Mouse (Mus musculus) intestine, embryonic 16.5 days (tissue): ENCODE data around the gene Slc27a4. TPM values are rescaled to one million over a fixed set of nuclear protein-coding genes. Genes with fewer than 3 reads are reported as not detected.

Experiments used
- ATAC-seq: fragments of 200-750 bp; cut with Nextera tagmentation; 2 replicates; pipeline ENCODE4 v1.8.0; 2017; ENCODE audit warnings: moderate TSS enrichment, moderate library complexity
- H3K27ac ChIP-seq: fragments of 300-500 bp; sonication (generic); 2 replicates; pipeline ENCODE4 v1.5.1; 2014; ENCODE audit warnings: mild to moderate bottlenecking, low read length
- H3K27me3 ChIP-seq: fragments of 300-500 bp; sonication (generic); replicated peaks from 2 replicates; pipeline ENCODE4 v1.6.1; 2014; ENCODE audit warnings: low read length, control low read depth, mixed read lengths; ENCODE audit not compliant: control insufficient read depth, insufficient read depth
- H3K36me3 ChIP-seq: fragments of 300-500 bp; sonication (generic); 2 replicates; pipeline ENCODE4 v1.6.1; 2014; ENCODE audit warnings: low read length, control low read depth; ENCODE audit not compliant: control insufficient read depth, insufficient read depth
- H3K4me1 ChIP-seq: fragments of 300-500 bp; sonication (generic); 2 replicates; pipeline ENCODE4 v1.6.1; 2014; ENCODE audit warnings: low read length, control low read depth, mixed read lengths; ENCODE audit not compliant: control insufficient read depth, insufficient read depth
- H3K4me2 ChIP-seq: fragments of 300-500 bp; sonication (generic); 2 replicates; pipeline ENCODE4 v1.6.1; 2014; ENCODE audit warnings: low read depth, low read length, control low read depth
- H3K4me3 ChIP-seq: fragments of 300-500 bp; sonication (generic); 2 replicates; pipeline ENCODE4 v1.5.1; 2014; ENCODE audit warnings: mild to moderate bottlenecking, low read length
- H3K9ac ChIP-seq: fragments of 300-500 bp; sonication (generic); 2 replicates; pipeline ENCODE4 v1.6.1; 2014; ENCODE audit warnings: low read depth, low read length
- H3K9me3 ChIP-seq: fragments of 300-500 bp; sonication (generic); 2 replicates; pipeline ENCODE4 v1.6.1; 2016; ENCODE audit warnings: low read length, control low read depth; ENCODE audit not compliant: control insufficient read depth
- WGBS: fragments of 180-500 bp; shearing (Covaris S2); extraction: QIAGEN DNeasy Blood & Tissue Kit; methylation state at CpG from one replicate; pipeline ENCODE4 v1.1.7; 2014; 5-methylcytosine and 5-hydroxymethylcytosine counted together
- polyA plus RNA-seq: library from polyadenylated mRNA; unstranded; fragments of >200 nt; fragmentation: Nextera tagmentation; extraction: Ambion mirVana; gene quantifications from 2 replicates; pipeline ENCODE4 v1.2.1, GENCODE M21; 2015

The Slc27a4 gene
- polyA plus RNA-seq, 1 experiment from 2014 or later: 43.0 TPM

GRCm38 (mm10) chr2:29819363-29819762 lies 16.9 kb downstream of the Slc27a4 start:
- no peak for ATAC-seq
- Histone ChIP-seq H3K27ac (peak overlapping the region; percentile 98), H3K9ac (peak overlapping the region; percentile 73; the same call in 1 of the 2 replicates), H3K4me2 (peak overlapping the region; percentile 60), H3K4me3 (no peak overlapping the region), H3K9me3 (no peaks in the 10 kb centered on the region), H3K4me1 (peaks cover 13% of the 10 kb centered on the region), H3K27me3 (no peaks in the 10 kb centered on the region), H3K36me3 (no peaks in the 10 kb centered on the region)
- 15% methylated on average over 2 of the region's 2 CpGs for WGBS

- no peaks in the 10 kb centered on the region for H3K27me3 ChIP-seq
- H3K4me2 ChIP-seq: peak within 1 kb of the TSS; percentile 60
- H3K4me1 ChIP-seq: peaks cover 13% of the 10 kb centered on the region
- peak within 1 kb of the TSS; percentile 98 for H3K27ac ChIP-seq
- under 1% methylated on average over 35 of the region's 35 CpGs for WGBS
- peak; percentile 87 for ATAC-seq
- H3K36me3 ChIP-seq: no peaks in the 10 kb centered on the region
- H3K9ac ChIP-seq: peak within 1 kb of the TSS; percentile 73
- H3K4me3 ChIP-seq: peak within 1 kb of the TSS; percentile 57
- no peaks in the 10 kb centered on the region for H3K9me3 ChIP-seq
Observed at GRCm38 (mm10) chr2:29820025-29820817, 17.8 kb downstream of the Slc27a4 start, which contains the start of gene Urm1. Urm1 (plus strand) TSS chr2:29820075.

DNA sequence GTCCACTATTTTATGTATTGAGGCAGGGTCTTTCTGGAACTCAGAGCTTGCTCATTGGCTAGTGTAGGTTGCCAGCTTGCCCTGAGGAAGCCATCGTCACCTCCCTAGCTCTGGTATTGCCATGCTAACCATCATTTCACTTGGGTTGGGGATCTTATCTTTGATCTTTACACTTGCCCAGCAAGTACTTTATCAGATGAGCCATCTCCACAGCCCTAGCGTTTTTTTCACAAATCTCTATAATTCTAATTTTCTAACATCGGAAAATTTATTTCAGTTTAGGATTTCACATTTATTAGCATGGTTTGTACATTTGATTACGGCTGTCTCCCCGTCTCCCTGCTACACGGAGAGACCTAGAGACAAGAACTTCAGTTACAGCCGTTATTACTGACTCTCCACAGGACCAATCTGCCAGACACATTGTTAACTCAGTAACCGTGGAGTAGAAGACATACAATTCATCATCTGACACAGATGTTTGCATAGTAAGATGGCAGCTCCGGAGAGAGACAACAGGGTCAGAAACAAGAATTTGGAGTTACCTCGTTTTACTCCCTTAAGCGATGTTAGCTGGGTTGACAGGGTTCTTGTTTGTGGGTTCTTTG lies 24.0 kb downstream of the Slc27a4 start:
- Histone ChIP-seq H3K36me3 (no peaks in the 10 kb centered on the region; the same call in 1 of the 2 replicates), H3K9ac (peak overlapping the region; percentile 77), H3K4me1 (peaks cover 3% of the 10 kb centered on the region; the same call in 1 of the 2 replicates), H3K4me2 (peak overlapping the region; percentile 57), H3K27me3 (no peaks in the 10 kb centered on the region), H3K4me3 (peak overlapping the region; percentile 79), H3K9me3 (no peaks in the 10 kb centered on the region), H3K27ac (peak overlapping the region; percentile 97)
- ATAC-seq: peak; percentile 17; the same call in 1 of the 2 replicates
- WGBS: 8% methylated on average over 11 of the region's 11 CpGs

- Histone ChIP-seq H3K4me2 (peak overlapping the region; percentile 73), H3K36me3 (no peaks in the 10 kb centered on the region; the same call in 1 of the 2 replicates), H3K4me1 (peaks cover 3% of the 10 kb centered on the region; the same call in 1 of the 2 replicates), H3K9ac (peak overlapping the region; percentile 84), H3K4me3 (peak overlapping the region; percentile 79), H3K27me3 (no peaks in the 10 kb centered on the region), H3K27ac (peak overlapping the region; percentile 97), H3K9me3 (no peaks in the 10 kb centered on the region)
- peak; percentile 99 for ATAC-seq
- under 1% methylated on average over 48 of the region's 48 CpGs for WGBS
Observed at GRCm38 (mm10) chr2:29826926-29827708, 24.7 kb downstream of the Slc27a4 start.

- Histone ChIP-seq H3K4me1 (peaks cover 3% of the 10 kb centered on the region; the same call in 1 of the 2 replicates), H3K27me3 (no peaks in the 10 kb centered on the region), H3K4me2 (peak overlapping the region; percentile 73), H3K27ac (peak overlapping the region; percentile 55; the same call in 1 of the 2 replicates), H3K4me3 (peak overlapping the region; percentile 79), H3K9ac (peak overlapping the region; percentile 84), H3K36me3 (no peaks in the 10 kb centered on the region; the same call in 1 of the 2 replicates), H3K9me3 (no peaks in the 10 kb centered on the region)
- 3% methylated on average over 12 of the region's 12 CpGs for WGBS
- no peak for ATAC-seq
Observed at GRCm38 (mm10) chr2:29827709-29828024, 25.2 kb downstream of the Slc27a4 start.

DNA sequence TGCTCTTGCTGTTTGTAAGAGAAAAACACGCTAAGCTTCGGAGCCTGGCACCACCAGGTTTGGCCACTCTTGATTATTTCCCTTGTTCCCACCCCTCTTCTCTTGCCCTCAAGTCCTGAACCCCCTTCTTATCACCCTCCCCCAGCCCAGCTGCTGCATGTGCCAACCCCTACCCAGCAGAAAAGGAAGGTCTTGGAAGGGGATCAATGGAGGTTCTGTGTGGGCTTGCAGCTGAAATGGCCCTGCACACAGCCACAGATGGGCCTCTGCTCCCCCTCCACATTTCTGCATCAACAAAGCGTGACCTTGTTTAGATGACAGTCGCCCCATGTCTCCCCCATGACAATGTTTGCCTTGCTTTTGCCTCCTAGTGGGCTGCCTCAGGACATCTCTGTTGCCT lies 28.7 kb downstream of the Slc27a4 start:
- H3K9ac ChIP-seq: no peak overlapping the region
- no peak overlapping the region for H3K27ac ChIP-seq
- 83% methylated on average over 4 of the region's 4 CpGs for WGBS
- H3K4me1 ChIP-seq: peaks cover 2% of the 10 kb centered on the region; the same call in 1 of the 2 replicates
- no peak for ATAC-seq
- H3K4me2 ChIP-seq: no peak overlapping the region
- no peaks in the 10 kb centered on the region for H3K27me3 ChIP-seq
- H3K36me3 ChIP-seq: peaks cover 6% of the 10 kb centered on the region; the same call in 1 of the 2 replicates
- no peaks in the 10 kb centered on the region for H3K9me3 ChIP-seq
- H3K4me3 ChIP-seq: no peak overlapping the region

DNA sequence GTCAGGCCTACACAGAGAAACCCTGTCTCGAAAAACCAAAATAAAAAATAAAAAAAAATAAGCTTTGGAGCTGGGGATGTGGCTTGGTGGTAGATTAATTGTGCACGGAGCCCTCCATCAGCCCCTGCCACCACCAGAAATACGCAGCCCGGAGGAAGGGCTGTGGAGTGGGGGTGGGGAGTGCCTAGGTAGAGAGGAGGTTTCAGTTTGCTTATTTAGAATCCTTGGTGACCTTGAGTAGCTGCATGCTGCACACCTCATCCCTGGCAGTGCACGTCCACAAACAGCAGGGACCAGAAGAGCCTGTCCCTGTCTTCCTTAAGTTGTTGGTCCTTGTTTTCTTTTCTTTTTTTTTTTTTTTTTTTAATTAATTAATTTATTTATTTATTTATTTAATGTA lies 31.4 kb downstream of the Slc27a4 start:
- no peak overlapping the region for H3K9ac ChIP-seq
- H3K27ac ChIP-seq: no peak overlapping the region
- no peaks in the 10 kb centered on the region for H3K27me3 ChIP-seq
- no peak overlapping the region for H3K4me2 ChIP-seq
- 92% methylated on average over 5 of the region's 5 CpGs for WGBS
- no peaks in the 10 kb centered on the region for H3K9me3 ChIP-seq
- H3K36me3 ChIP-seq: peaks cover 8% of the 10 kb centered on the region; the same call in 1 of the 2 replicates
- no peak for ATAC-seq
- H3K4me1 ChIP-seq: no peaks in the 10 kb centered on the region
- H3K4me3 ChIP-seq: no peak overlapping the region

DNA sequence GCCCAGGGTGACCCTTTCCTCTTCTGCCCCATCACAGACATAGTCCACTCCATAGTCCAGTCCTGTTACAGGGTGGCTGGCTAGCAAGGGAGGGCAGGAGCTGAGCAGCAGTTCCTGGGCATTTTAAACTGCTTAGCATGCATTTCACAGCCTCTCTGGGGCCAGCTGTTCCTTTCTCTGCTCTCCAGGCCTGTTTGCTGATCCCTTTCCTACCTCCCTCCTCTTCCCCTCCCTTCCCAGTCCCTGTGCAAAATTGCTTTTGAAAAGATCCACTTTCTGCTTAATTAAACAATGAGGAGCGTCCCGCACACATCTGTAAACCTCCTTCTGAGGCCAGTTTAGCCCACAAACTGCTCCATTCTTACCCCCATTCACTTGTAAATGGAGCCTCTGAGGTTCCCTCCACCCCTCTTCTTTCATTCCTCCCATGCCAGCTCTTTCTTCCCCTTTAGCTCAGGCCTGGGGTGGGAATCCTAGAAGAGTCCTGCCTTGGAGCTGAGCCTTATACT lies 33.0 kb downstream of the Slc27a4 start:
- no peak overlapping the region for H3K4me2 ChIP-seq

GRCm38 (mm10) chr2:29839460-29839859 lies 37.0 kb downstream of the Slc27a4 start:
- 57% methylated on average over 4 of the region's 4 CpGs for WGBS
- ATAC-seq: no peak

More for the DNA sequence above, 33.0 kb downstream of the Slc27a4 start:
- H3K4me1 ChIP-seq: no peaks in the 10 kb centered on the region
- no peaks in the 10 kb centered on the region for H3K27me3 ChIP-seq
- no peaks in the 10 kb centered on the region for H3K9me3 ChIP-seq
- no peak overlapping the region for H3K9ac ChIP-seq
- 67% methylated on average over 2 of the region's 2 CpGs for WGBS
- H3K4me3 ChIP-seq: no peak overlapping the region
- ATAC-seq: no peak
- peaks cover 8% of the 10 kb centered on the region; the same call in 1 of the 2 replicates for H3K36me3 ChIP-seq
- H3K27ac ChIP-seq: no peak overlapping the region

More at GRCm38 (mm10) chr2:29839460-29839859, 37.0 kb downstream of the Slc27a4 start:
- Histone ChIP-seq H3K4me3 (no peak overlapping the region), H3K4me2 (no peak overlapping the region), H3K9me3 (no peaks in the 10 kb centered on the region), H3K27me3 (peaks cover 13% of the 10 kb centered on the region), H3K27ac (no peak overlapping the region), H3K36me3 (peaks cover 8% of the 10 kb centered on the region; the same call in 1 of the 2 replicates), H3K4me1 (no peaks in the 10 kb centered on the region), H3K9ac (no peak overlapping the region)
